Mouse (Mus musculus): Measurements from ENCODE around the gene Trdmt1. TPM values are rescaled to one million over a fixed set of nuclear protein-coding genes. Genes with fewer than 3 reads are reported as not detected.
"Not testable (repeated sequence)": the region's sequence is repeated elsewhere in the genome, so short reads cannot be mapped to it uniquely, and the experiment has no call there.

Trdmt1 gene
- 12.6 and 14.0 TPM in 2 replicates for polyA plus RNA-seq (2015; fragmentation: Nextera tagmentation; extraction: Ambion mirVana)

DNA sequence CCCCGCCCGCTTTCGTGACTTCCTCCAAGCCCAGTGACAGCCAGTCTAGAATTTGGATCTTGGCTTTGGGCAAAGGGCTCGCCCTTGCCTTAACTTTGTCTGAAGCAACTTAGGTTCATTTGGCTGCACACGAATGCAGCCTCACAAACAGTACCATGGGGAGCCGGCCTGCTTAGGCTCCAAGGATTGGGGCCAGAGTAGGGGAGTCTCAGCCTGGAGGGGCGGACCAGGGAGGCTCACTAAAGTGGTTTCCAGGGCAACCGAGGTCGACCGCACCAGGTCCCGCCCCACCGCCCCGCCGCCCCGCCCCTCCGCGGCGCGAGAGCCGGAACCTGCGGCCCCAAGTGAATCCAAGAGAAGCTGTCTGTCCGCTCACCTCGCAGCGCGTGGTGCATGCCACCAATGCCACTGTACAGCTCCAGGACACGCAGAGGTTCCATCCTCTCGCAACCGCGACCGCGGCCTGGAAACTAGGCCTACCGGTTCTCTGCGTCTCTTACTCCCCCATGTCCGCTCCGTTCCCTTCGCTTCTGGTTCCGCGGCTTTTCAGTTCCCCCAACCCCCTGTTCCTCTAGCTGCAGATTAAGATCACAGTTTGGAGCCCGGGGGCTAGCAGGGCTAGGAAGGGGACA is at the start of gene Trdmt1:
TSS of gene Trdmt1 (minus strand) at position 476 of the 632 bp plus-strand sequence.
- peak; percentile 96 for DNase-seq (ENCODE audit: low spot score)
- Histone ChIP-seq H3K27me3 (ENCODE audit: insufficient read depth, low read length) (no peaks in the 10 kb centered on the region), H3K9me3 (replicated peaks; ENCODE audit: low read length) (no peaks in the 10 kb centered on the region), H3K27ac (peak within 1 kb of the TSS; percentile 94), H3K9ac (ENCODE audit: low read depth, low read length) (peak within 1 kb of the TSS; percentile 77), H3K4me1 (replicated peaks; ENCODE audit: insufficient read depth, low read length) (no peaks in the 10 kb centered on the region), H3K4me3 (replicated peaks; ENCODE audit: low read depth, low read length) (peak within 1 kb of the TSS; percentile 54), H3K4me2 (ENCODE audit: low read length) (peak within 1 kb of the TSS; percentile 80), H3K36me3 (ENCODE audit: insufficient read depth, low read length) (no peaks in the 10 kb centered on the region)
- WGBS = under 1% methylated on average over 37 of the region's 39 CpGs
- TF ChIP-seq CTCF (IDR thresholded peaks at IDR 0.05; ENCODE audit: low read depth) = no peak
- ATAC-seq (replicated peaks; ENCODE audit: low FRiP score, low read depth) = peak; percentile 99

DNA sequence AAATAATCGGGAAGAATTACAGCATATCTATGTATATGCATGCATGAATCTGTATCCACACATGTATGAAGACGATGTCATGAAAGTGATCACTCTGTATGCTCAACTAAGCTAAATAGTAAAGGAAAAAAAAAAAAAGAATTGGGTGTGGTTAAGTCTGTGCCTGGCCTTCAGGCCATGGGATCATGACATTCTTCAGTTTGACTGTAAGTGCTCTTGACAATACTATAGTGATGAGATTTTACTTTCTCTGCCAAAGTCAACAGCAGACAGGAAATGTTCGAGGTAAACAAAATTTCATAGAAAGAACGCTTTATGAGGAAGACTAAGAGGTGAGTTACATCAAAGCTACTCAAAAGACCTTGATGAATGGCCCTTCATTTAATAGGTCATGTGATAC is 48.9 kb upstream of the Trdmt1 start:
- Histone ChIP-seq H3K9ac (ENCODE audit: low read depth, low read length) (no peak overlapping the region), H3K4me1 (replicated peaks; ENCODE audit: insufficient read depth, low read length) (no peaks in the 10 kb centered on the region), H3K27me3 (ENCODE audit: insufficient read depth, low read length) (no peaks in the 10 kb centered on the region), H3K4me2 (ENCODE audit: low read length) (no peak overlapping the region), H3K36me3 (ENCODE audit: insufficient read depth, low read length) (no peaks in the 10 kb centered on the region), H3K4me3 (replicated peaks; ENCODE audit: low read depth, low read length) (no peak overlapping the region), H3K27ac (no peak overlapping the region), H3K9me3 (replicated peaks; ENCODE audit: low read length) (no peaks in the 10 kb centered on the region)
- 75% methylated on average over 4 of the region's 4 CpGs for WGBS
- DNase-seq (ENCODE audit: low spot score) (no peak), ATAC-seq (replicated peaks; ENCODE audit: low FRiP score, low read depth) (no peak)
- no peak for TF ChIP-seq CTCF (IDR thresholded peaks at IDR 0.05; ENCODE audit: low read depth)

DNA sequence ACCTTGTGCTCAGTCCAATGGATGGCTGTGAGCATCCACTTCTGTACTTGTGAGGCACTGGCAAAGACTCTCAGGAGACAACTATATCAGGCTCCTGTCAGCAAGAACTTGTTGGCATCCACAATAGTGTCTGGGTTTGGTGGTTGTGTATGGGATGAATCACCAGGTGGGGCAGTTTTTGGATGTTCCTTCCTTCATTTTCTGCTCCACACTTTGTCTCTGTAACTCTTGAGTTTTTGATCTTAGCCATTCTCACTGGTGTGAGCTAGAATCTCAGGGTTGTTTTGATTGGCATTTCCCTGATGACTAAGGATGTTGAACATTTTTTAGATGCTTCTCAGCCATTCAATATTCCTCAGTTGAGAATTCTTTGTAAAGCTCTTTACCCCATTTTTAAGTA is 39.3 kb upstream of the Trdmt1 start:
- H3K9me3 ChIP-seq (replicated peaks; ENCODE audit: low read length); H3K4me3 ChIP-seq (replicated peaks; ENCODE audit: low read depth, low read length); ATAC-seq (replicated peaks; ENCODE audit: low FRiP score, low read depth); H3K27me3 ChIP-seq (ENCODE audit: insufficient read depth, low read length); H3K4me2 ChIP-seq (ENCODE audit: low read length); H3K9ac ChIP-seq (ENCODE audit: low read depth, low read length); H3K27ac ChIP-seq; H3K4me1 ChIP-seq (replicated peaks; ENCODE audit: insufficient read depth, low read length); DNase-seq (ENCODE audit: low spot score): not testable (repeated sequence)
- H3K36me3 ChIP-seq (ENCODE audit: insufficient read depth, low read length) = peaks cover 12% of the 10 kb centered on the region; the same call in 1 of the 2 replicates

DNA sequence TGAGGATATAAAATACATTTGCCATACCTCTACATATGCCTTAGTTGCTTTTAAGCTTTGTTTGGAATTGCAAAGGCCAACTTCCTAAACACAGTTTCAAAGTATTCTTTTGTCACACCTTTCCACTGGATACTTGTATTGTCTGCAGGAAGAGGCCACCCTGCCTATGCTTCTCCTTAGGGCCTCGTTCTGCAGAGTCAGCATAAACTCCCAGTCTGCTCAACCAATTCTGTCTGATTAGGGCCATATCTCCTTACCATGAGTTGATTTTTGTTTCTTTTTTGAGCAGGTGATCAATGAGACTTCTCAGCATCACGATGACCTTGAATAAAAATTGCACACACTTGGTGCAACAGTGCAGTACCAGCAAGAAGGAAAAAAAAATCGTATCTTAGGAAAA is 37.7 kb upstream of the Trdmt1 start:
- H3K4me2 ChIP-seq (ENCODE audit: low read length) = no peak overlapping the region
- H3K27me3 ChIP-seq (ENCODE audit: insufficient read depth, low read length) = no peaks in the 10 kb centered on the region
- no peak for TF ChIP-seq CTCF (IDR thresholded peaks at IDR 0.05; ENCODE audit: low read depth)
- H3K27ac ChIP-seq = no peak overlapping the region
- H3K4me3 ChIP-seq (replicated peaks; ENCODE audit: low read depth, low read length) = no peak overlapping the region
- H3K36me3 ChIP-seq (ENCODE audit: insufficient read depth, low read length) = peaks cover 17% of the 10 kb centered on the region; the same call in 1 of the 2 replicates
- DNase-seq (ENCODE audit: low spot score) (no peak), ATAC-seq (replicated peaks; ENCODE audit: low FRiP score, low read depth) (no peak)
- no peaks in the 10 kb centered on the region for H3K9me3 ChIP-seq (replicated peaks; ENCODE audit: low read length)
- 91% methylated on average over 3 of the region's 3 CpGs for WGBS
- no peaks in the 10 kb centered on the region for H3K4me1 ChIP-seq (replicated peaks; ENCODE audit: insufficient read depth, low read length)
- no peak overlapping the region for H3K9ac ChIP-seq (ENCODE audit: low read depth, low read length)

DNA sequence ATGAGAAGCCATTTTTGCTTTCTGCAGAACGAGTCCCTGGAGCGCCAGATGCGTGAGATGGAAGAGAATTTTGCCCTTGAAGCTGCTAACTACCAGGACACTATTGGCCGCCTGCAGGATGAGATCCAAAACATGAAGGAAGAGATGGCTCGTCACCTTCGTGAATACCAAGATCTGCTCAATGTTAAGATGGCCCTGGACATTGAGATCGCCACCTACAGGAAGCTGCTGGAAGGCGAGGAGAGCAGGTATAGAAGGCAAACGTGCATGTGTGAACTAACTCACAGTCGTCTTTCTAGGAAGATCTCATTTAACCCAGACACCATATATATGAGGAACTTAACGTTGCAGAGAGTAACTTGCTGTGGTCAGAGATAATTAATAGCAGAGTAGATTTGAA is 35.5 kb upstream of the Trdmt1 start:
- Histone ChIP-seq H3K4me2 (ENCODE audit: low read length) (no peak overlapping the region), H3K4me3 (replicated peaks; ENCODE audit: low read depth, low read length) (no peak overlapping the region), H3K9ac (ENCODE audit: low read depth, low read length) (no peak overlapping the region), H3K27me3 (ENCODE audit: insufficient read depth, low read length) (no peaks in the 10 kb centered on the region), H3K36me3 (ENCODE audit: insufficient read depth, low read length) (peaks cover 17% of the 10 kb centered on the region; the same call in 1 of the 2 replicates), H3K9me3 (replicated peaks; ENCODE audit: low read length) (no peaks in the 10 kb centered on the region), H3K4me1 (replicated peaks; ENCODE audit: insufficient read depth, low read length) (no peaks in the 10 kb centered on the region), H3K27ac (no peak overlapping the region)
- DNase-seq (ENCODE audit: low spot score) (no peak), ATAC-seq (replicated peaks; ENCODE audit: low FRiP score, low read depth) (no peak)
- peak; percentile 57 for TF ChIP-seq CTCF (IDR thresholded peaks at IDR 0.05; ENCODE audit: low read depth)
- WGBS = 72% methylated on average over 11 of the region's 11 CpGs

DNA sequence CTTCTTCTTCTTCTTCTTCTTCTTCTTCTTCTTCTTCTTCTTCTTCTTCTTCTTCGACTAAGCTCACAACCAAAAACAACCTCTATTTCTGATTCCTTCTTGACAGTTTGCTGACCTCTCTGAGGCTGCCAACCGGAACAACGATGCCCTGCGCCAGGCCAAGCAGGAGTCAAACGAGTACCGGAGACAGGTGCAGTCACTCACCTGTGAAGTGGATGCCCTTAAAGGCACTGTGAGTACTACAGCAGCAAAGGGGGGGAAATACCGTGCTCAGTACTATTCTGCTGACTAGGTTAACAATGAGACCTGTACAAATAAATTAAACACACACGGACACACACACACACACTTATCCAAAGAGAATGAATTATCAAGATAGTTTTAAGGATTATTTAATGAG is 34.8 kb upstream of the Trdmt1 start:
- no peak overlapping the region for H3K4me2 ChIP-seq (ENCODE audit: low read length)
- no peak for ATAC-seq (replicated peaks; ENCODE audit: low FRiP score, low read depth)

More for the DNA sequence above, 34.8 kb upstream of the Trdmt1 start:
- Histone ChIP-seq H3K27me3 (ENCODE audit: insufficient read depth, low read length) (no peaks in the 10 kb centered on the region), H3K9ac (ENCODE audit: low read depth, low read length) (no peak overlapping the region), H3K36me3 (ENCODE audit: insufficient read depth, low read length) (peaks cover 17% of the 10 kb centered on the region; the same call in 1 of the 2 replicates), H3K4me3 (replicated peaks; ENCODE audit: low read depth, low read length) (no peak overlapping the region), H3K9me3 (replicated peaks; ENCODE audit: low read length) (no peaks in the 10 kb centered on the region), H3K27ac (no peak overlapping the region), H3K4me1 (replicated peaks; ENCODE audit: insufficient read depth, low read length) (no peaks in the 10 kb centered on the region)
- 77% methylated on average over 8 of the region's 8 CpGs for WGBS
- TF ChIP-seq CTCF (IDR thresholded peaks at IDR 0.05; ENCODE audit: low read depth) = no peak
- no peak for DNase-seq (ENCODE audit: low spot score)
